Mouse (Mus musculus) hindbrain, embryonic 14.5 days (tissue): ENCODE results near the gene Rrp12. TPM values are rescaled to one million over a fixed set of nuclear protein-coding genes. Genes with fewer than 3 reads are reported as not detected.
"Not testable (repeated sequence)": the region's sequence is repeated elsewhere in the genome, so short reads cannot be mapped to it uniquely, and the experiment has no call there.

Experiments
- ATAC-seq: fragments of 200-750 bp; cut with Nextera tagmentation; 2 replicates; pipeline ENCODE4 v1.8.0; 2017; ENCODE audit warnings: moderate number of reproducible peaks, mild to moderate bottlenecking, moderate TSS enrichment, moderate library complexity; ENCODE audit not compliant: low FRiP score
- DNase-seq: peaks from one replicate; pipeline ENCODE4 v3.0.0-alpha.2; 2015; ENCODE audit warnings: low spot score
- H3K27ac ChIP-seq: fragments of 300-500 bp; sonication (generic); 2 replicates; pipeline ENCODE4 v1.5.1; 2014; ENCODE audit warnings: mild to moderate bottlenecking, moderate library complexity
- H3K27me3 ChIP-seq: fragments of 300-500 bp; sonication (generic); 2 replicates; pipeline ENCODE4 v1.6.1; 2014; ENCODE audit warnings: mild to moderate bottlenecking, low read length, mixed read lengths; ENCODE audit not compliant: control insufficient read depth, insufficient read depth
- H3K36me3 ChIP-seq: fragments of 300-500 bp; sonication (generic); replicated peaks from 2 replicates; pipeline ENCODE4 v1.6.1; 2014; ENCODE audit not compliant: control insufficient read depth, insufficient read depth
- H3K4me1 ChIP-seq: fragments of 300-500 bp; sonication (generic); replicated peaks from 2 replicates; pipeline ENCODE4 v1.6.1; 2014; ENCODE audit warnings: antibody characterized with exemption, low read length, mixed read lengths; ENCODE audit not compliant: control insufficient read depth, insufficient read depth
- H3K4me2 ChIP-seq: fragments of 300-500 bp; sonication (generic); replicated peaks from 2 replicates; pipeline ENCODE4 v1.6.1; 2014; ENCODE audit warnings: mild to moderate bottlenecking, moderate library complexity
- H3K4me3 ChIP-seq: fragments of 300-500 bp; sonication (generic); replicated peaks from 2 replicates; pipeline ENCODE4 v1.5.1; 2014; ENCODE audit warnings: mild to moderate bottlenecking, low read length
- H3K9ac ChIP-seq: fragments of 300-500 bp; sonication (generic); 2 replicates; pipeline ENCODE4 v1.6.1; 2014
- H3K9me3 ChIP-seq: fragments of 300-500 bp; sonication (generic); 2 replicates; pipeline ENCODE4 v1.6.1; 2016; ENCODE audit warnings: low read length; ENCODE audit not compliant: control insufficient read depth
- WGBS: fragments of 180-500 bp; shearing (Covaris S2); extraction: QIAGEN DNeasy Blood & Tissue Kit; methylation state at CpG from one replicate; pipeline ENCODE4 v1.1.7; 2014; 5-methylcytosine and 5-hydroxymethylcytosine counted together
- polyA plus RNA-seq: library from polyadenylated mRNA; unstranded; fragments of >200 nt; fragmentation: Nextera tagmentation; extraction: Ambion mirVana; gene quantifications from 2 replicates; pipeline ENCODE4 v1.2.1, GENCODE M21; 2014

Gene Rrp12
- polyA plus RNA-seq, 1 experiment from 2014 or later = 13.2 TPM

DNA sequence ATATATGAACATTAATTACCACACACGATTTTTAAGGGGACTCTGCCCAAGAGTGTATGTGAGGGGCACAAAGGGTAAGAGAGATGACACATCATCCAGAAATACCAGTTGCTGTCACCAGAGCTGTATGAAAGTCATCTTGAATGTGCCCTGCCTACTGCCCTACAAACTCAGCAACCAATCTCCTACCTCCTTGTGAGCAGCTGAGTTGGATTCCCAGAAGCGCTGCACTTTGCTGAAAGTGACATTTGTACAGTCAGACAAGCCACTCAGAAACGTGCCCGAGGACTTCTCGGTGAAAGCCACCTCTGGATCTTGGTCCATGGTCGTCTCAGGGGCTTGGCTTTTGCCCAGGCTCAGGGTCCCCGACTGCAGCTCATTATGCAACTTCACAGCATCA is 1.0 kb downstream of the Rrp12 start:
- Histone ChIP-seq H3K4me2 (peak overlapping the region; percentile 90), H3K36me3 (peaks cover 21% of the 10 kb centered on the region), H3K4me3 (peak overlapping the region; percentile 76), H3K4me1 (peaks cover 17% of the 10 kb centered on the region), H3K9me3 (no peaks in the 10 kb centered on the region), H3K27ac (no peak overlapping the region), H3K9ac (peak overlapping the region; percentile 62), H3K27me3 (no peaks in the 10 kb centered on the region)
- WGBS = 51% methylated on average over 7 of the region's 7 CpGs
- no peak for DNase-seq
- no peak for ATAC-seq

GRCm38 (mm10) chr19:41888191-41888590 is 7.8 kb downstream of the Rrp12 start:
- H3K27ac ChIP-seq = no peak overlapping the region
- DNase-seq (no peak), ATAC-seq (no peak)
- no peak overlapping the region for H3K4me3 ChIP-seq
- H3K4me1 ChIP-seq = no peaks in the 10 kb centered on the region
- H3K9me3 ChIP-seq = no peaks in the 10 kb centered on the region
- H3K36me3 ChIP-seq = peaks cover 87% of the 10 kb centered on the region
- no peaks in the 10 kb centered on the region for H3K27me3 ChIP-seq
- H3K9ac ChIP-seq = no peak overlapping the region
- no peak overlapping the region for H3K4me2 ChIP-seq

- no peak overlapping the region for H3K4me3 ChIP-seq
- H3K9me3 ChIP-seq = no peaks in the 10 kb centered on the region
- H3K9ac ChIP-seq = no peak overlapping the region
- 94% methylated on average over 9 of the region's 9 CpGs for WGBS
- no peak for ATAC-seq
- no peak overlapping the region for H3K27ac ChIP-seq
- no peaks in the 10 kb centered on the region for H3K27me3 ChIP-seq
- no peaks in the 10 kb centered on the region for H3K4me1 ChIP-seq
- no peak for DNase-seq
- peaks cover 94% of the 10 kb centered on the region for H3K36me3 ChIP-seq
- no peak overlapping the region for H3K4me2 ChIP-seq
Observed at GRCm38 (mm10) chr19:41883882-41884281, 12.1 kb downstream of the Rrp12 start.

DNA sequence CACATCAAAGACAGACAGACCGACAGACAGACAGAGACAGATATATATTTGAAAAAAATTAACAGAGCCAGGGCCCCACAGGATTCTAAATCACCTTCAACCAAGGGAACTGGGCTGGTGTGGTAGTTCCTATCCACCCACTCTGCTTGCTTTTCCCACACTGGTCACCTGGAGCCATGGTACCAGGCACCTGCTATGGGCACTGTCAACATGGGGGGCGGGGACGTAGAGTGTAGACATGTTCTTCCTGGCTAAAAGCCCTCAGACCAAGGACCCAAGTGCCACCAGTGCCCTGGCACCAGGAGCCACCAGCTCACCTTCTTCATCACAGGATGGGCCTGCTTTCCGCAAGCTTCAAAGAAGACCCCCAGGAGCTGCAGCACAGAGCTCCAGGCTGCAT is 14.1 kb downstream of the Rrp12 start:
- Histone ChIP-seq H3K36me3 (peaks cover 88% of the 10 kb centered on the region), H3K27ac (no peak overlapping the region), H3K9ac (no peak overlapping the region), H3K4me3 (no peak overlapping the region), H3K27me3 (no peaks in the 10 kb centered on the region), H3K4me1 (no peaks in the 10 kb centered on the region), H3K9me3 (no peaks in the 10 kb centered on the region), H3K4me2 (no peak overlapping the region)
- no peak for DNase-seq
- ATAC-seq = no peak
- WGBS = 95% methylated on average over 4 of the region's 4 CpGs

DNA sequence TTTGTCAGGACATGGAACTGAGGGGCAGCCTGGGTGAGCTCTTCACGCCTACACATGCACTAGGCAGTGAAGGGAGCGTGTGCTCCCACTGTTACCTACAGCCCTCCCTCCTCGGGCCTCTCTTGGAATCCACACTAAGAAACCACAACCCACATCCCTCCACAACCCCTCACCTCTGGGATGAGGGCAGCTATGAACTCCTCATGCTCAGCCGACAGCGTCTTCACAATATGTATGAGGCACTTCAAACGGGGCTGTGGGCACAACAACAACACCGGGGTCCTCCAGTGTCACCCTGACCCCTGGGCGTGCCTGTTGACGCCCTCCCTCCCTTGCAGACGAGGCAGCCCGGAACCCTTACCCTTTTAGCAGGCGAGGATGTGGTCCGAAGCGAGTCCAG is 21.6 kb downstream of the Rrp12 start:
- 94% methylated on average over 14 of the region's 14 CpGs for WGBS
- Histone ChIP-seq H3K9me3 (no peaks in the 10 kb centered on the region), H3K36me3 (peaks cover 80% of the 10 kb centered on the region), H3K9ac (no peak overlapping the region), H3K27me3 (no peaks in the 10 kb centered on the region), H3K27ac (no peak overlapping the region), H3K4me1 (no peaks in the 10 kb centered on the region), H3K4me2 (no peak overlapping the region), H3K4me3 (no peak overlapping the region)
- DNase-seq = no peak
- no peak for ATAC-seq

DNA sequence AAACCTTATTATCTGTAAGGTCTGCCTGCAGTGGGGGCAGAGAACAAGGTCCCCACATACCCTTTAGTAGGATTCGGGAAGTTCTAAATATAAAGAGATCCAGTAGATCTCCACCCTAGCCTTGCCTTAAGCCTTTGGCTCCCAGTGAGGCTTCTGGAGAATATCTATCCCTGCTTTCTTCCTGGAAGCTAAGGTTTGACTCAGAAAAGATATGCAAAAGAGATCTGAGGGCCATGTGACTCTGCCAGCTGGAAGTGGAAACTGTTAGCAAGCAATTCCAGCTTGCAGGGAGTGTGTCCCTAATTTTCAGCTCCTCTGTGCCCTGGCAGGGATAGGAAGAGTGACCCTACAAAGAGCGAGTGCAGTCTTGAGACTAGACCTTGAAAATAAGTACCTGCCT is 23.7 kb downstream of the Rrp12 start:
- Histone ChIP-seq H3K4me1 (no peaks in the 10 kb centered on the region), H3K27me3 (no peaks in the 10 kb centered on the region), H3K9me3 (no peaks in the 10 kb centered on the region), H3K27ac (no peak overlapping the region), H3K4me2 (no peak overlapping the region), H3K36me3 (peaks cover 86% of the 10 kb centered on the region), H3K9ac (no peak overlapping the region), H3K4me3 (no peak overlapping the region)
- WGBS = 86% methylated on average over 2 of the region's 2 CpGs
- ATAC-seq (no peak), DNase-seq (no peak)

- not testable (repeated sequence) for H3K27me3 ChIP-seq, H3K4me1 ChIP-seq, H3K4me3 ChIP-seq, DNase-seq, H3K9ac ChIP-seq, H3K27ac ChIP-seq, H3K4me2 ChIP-seq, H3K9me3 ChIP-seq, ATAC-seq
- peaks cover 88% of the 10 kb centered on the region for H3K36me3 ChIP-seq
- WGBS = 85% methylated on average over 5 of the region's 5 CpGs
Observed at GRCm38 (mm10) chr19:41869946-41870345, 26.0 kb downstream of the Rrp12 start.

DNA sequence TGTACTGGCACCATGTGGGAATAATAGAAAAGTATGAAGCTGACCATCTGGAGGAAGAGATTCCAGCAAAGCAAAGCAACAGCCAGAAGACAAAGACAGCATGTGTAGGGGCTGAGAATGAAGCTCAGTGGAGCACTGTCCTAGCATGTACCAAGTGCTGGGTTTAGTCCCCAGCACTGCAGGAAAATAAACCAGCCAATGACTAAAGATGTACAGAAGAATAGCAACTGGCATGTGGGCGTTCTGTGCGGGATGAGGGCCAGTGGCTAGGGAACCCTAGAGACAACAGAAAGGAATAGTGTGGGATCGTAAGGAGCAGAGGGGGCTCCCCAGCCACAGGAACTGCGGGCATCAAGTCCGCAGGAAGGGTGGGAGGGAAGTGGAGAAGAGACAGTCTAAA is 26.7 kb downstream of the Rrp12 start:
- WGBS = 93% methylated on average over 5 of the region's 5 CpGs
- Histone ChIP-seq H3K4me2 (no peak overlapping the region), H3K4me3 (no peak overlapping the region), H3K36me3 (peaks cover 86% of the 10 kb centered on the region), H3K9me3 (no peaks in the 10 kb centered on the region), H3K27ac (no peak overlapping the region), H3K27me3 (no peaks in the 10 kb centered on the region), H3K4me1 (no peaks in the 10 kb centered on the region), H3K9ac (no peak overlapping the region)
- ATAC-seq = no peak
- no peak for DNase-seq

DNA sequence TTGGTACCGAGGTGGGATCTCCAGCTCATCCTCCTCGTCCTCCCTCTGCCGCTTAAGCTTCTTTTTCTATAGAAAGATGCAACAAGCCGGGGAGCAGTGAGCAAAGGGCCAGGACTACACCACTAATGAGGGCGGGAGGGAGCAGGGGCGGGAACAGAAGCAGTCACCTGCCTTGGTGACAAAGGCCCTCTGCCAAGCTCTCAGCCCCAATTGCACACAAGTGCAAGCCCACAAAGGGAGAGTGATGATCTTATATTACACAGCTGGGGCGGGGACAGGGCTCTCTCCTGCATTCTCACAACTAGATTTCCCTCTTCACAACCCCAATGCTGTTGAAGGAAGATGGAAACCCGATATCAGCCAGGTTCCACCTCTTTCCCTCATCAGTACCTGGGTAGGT is 29.3 kb downstream of the Rrp12 start:
- Histone ChIP-seq H3K27ac (no peak overlapping the region), H3K27me3 (no peaks in the 10 kb centered on the region), H3K36me3 (peaks cover 86% of the 10 kb centered on the region), H3K4me3 (no peak overlapping the region), H3K4me2 (no peak overlapping the region), H3K4me1 (no peaks in the 10 kb centered on the region), H3K9me3 (no peaks in the 10 kb centered on the region), H3K9ac (no peak overlapping the region)
- ATAC-seq (no peak), DNase-seq (no peak)
- WGBS = 93% methylated on average over 8 of the region's 8 CpGs

GRCm38 (mm10) chr19:41857816-41858310 is 38.1 kb downstream of the Rrp12 start:
- no peak overlapping the region for H3K9ac ChIP-seq
- WGBS = 88% methylated on average over 3 of the region's 3 CpGs
- DNase-seq (no peak), ATAC-seq (no peak)
- H3K9me3 ChIP-seq = no peaks in the 10 kb centered on the region
- H3K4me2 ChIP-seq = no peak overlapping the region
- H3K27me3 ChIP-seq = no peaks in the 10 kb centered on the region
- no peak overlapping the region for H3K27ac ChIP-seq
- peaks cover 16% of the 10 kb centered on the region for H3K36me3 ChIP-seq
- no peak overlapping the region for H3K4me3 ChIP-seq
- H3K4me1 ChIP-seq = no peaks in the 10 kb centered on the region
